Mouse (Mus musculus): ENCODE data around the gene Frmd5.

DNA sequence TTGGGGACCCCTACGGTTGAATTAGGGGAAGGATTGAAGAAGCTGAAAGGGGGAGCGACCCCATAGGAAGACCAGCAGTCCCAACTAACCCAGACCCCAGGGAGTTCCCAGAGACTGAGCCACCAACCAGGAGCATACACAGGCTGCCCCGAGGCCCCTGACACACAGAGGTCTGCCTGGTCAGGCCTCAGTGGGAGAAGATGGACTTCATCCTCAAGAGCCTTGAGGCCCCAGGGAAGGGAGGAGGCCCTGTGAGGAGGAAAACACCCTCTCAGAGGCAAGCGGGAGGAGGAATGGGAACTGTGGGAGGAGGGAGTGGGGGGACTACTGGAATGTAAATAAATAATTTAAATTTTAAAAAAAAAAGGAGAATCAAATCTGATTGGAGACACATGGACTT lies 160.4 kb downstream of the Frmd5 start:
- TF ChIP-seq CTCF (IDR thresholded peaks at IDR 0.05; ENCODE audit: extremely low read depth, insufficient read depth, low read length) (no peak), POLR2A (IDR thresholded peaks at IDR 0.05; ENCODE audit: extremely low read depth, insufficient read depth, low read length) (no peak)
